Mouse (Mus musculus) midbrain, embryonic 15.5 days (tissue): Measurements from ENCODE around the gene Tgfa. TPM values are rescaled to one million over a fixed set of nuclear protein-coding genes. Genes with fewer than 3 reads are reported as not detected.

Experiments used
- ATAC-seq: fragments of 200-750 bp; cut with Nextera tagmentation; replicated peaks from 2 replicates; pipeline ENCODE4 v1.8.0; 2017; ENCODE audit warnings: moderate TSS enrichment
- H3K27ac ChIP-seq: fragments of 300-500 bp; sonication (generic); 2 replicates; pipeline ENCODE4 v1.5.1; 2015; ENCODE audit warnings: mild to moderate bottlenecking, inconsistent platforms
- H3K27me3 ChIP-seq: fragments of 300-500 bp; sonication (generic); replicated peaks from 2 replicates; pipeline ENCODE4 v1.6.1; 2015; ENCODE audit warnings: inconsistent platforms
- H3K36me3 ChIP-seq: fragments of 300-500 bp; sonication (generic); replicated peaks from 2 replicates; pipeline ENCODE4 v1.6.1; 2015; ENCODE audit warnings: inconsistent platforms
- H3K4me1 ChIP-seq: fragments of 300-500 bp; sonication (generic); 2 replicates; pipeline ENCODE4 v1.6.1; 2015; ENCODE audit warnings: inconsistent platforms
- H3K4me2 ChIP-seq: fragments of 300-500 bp; sonication (generic); 2 replicates; pipeline ENCODE4 v1.6.1; 2015; ENCODE audit warnings: inconsistent platforms, mild to moderate bottlenecking, moderate library complexity
- H3K4me3 ChIP-seq: fragments of 300-500 bp; sonication (generic); 2 replicates; pipeline ENCODE4 v1.5.1; 2015; ENCODE audit warnings: mild to moderate bottlenecking, inconsistent platforms
- H3K9ac ChIP-seq: fragments of 300-500 bp; sonication (generic); 2 replicates; pipeline ENCODE4 v1.6.1; 2015; ENCODE audit warnings: mild to moderate bottlenecking, inconsistent platforms
- H3K9me3 ChIP-seq: fragments of 300-500 bp; sonication (generic); 2 replicates; pipeline ENCODE4 v1.6.1; 2016; ENCODE audit warnings: inconsistent platforms
- WGBS: fragments of 180-500 bp; shearing (Covaris S2); methylation state at CpG from one replicate; pipeline ENCODE4 v1.1.7; 2015; ENCODE audit warnings: mixed read lengths; 5-methylcytosine and 5-hydroxymethylcytosine counted together
- polyA plus RNA-seq: library from polyadenylated mRNA; unstranded; fragments of >200 nt; fragmentation: Nextera tagmentation; extraction: Ambion mirVana; gene quantifications from 2 replicates; pipeline ENCODE4 v1.2.1, GENCODE M21; 2015

Gene Tgfa
- polyA plus RNA-seq, 1 experiment from 2014 or later = 13.2 TPM

- Histone ChIP-seq H3K27me3 (no peaks in the 10 kb centered on the region), H3K4me2 (no peak overlapping the region), H3K9me3 (no peaks in the 10 kb centered on the region), H3K36me3 (no peaks in the 10 kb centered on the region), H3K27ac (no peak overlapping the region), H3K9ac (no peak overlapping the region), H3K4me3 (no peak overlapping the region), H3K4me1 (no peaks in the 10 kb centered on the region)
- WGBS = 74% methylated on average over 5 of the region's 5 CpGs
- no peak for ATAC-seq
These were observed 27.2 kb upstream of the Tgfa start for GRCm38 (mm10) chr6:86167851-86168250.

GRCm38 (mm10) chr6:86169166-86169565 lies 25.9 kb upstream of the Tgfa start:
- ATAC-seq = no peak
- H3K36me3 ChIP-seq = no peaks in the 10 kb centered on the region
- H3K9ac ChIP-seq = no peak overlapping the region
- H3K27ac ChIP-seq = no peak overlapping the region
- H3K4me2 ChIP-seq = no peak overlapping the region
- no peak overlapping the region for H3K4me3 ChIP-seq
- 69% methylated on average over 4 of the region's 4 CpGs for WGBS
- no peaks in the 10 kb centered on the region for H3K27me3 ChIP-seq
- no peaks in the 10 kb centered on the region for H3K4me1 ChIP-seq
- H3K9me3 ChIP-seq = no peaks in the 10 kb centered on the region

- Histone ChIP-seq H3K9ac (no peak overlapping the region), H3K36me3 (no peaks in the 10 kb centered on the region), H3K4me3 (no peak overlapping the region), H3K27ac (no peak overlapping the region), H3K27me3 (no peaks in the 10 kb centered on the region), H3K9me3 (no peaks in the 10 kb centered on the region), H3K4me2 (no peak overlapping the region), H3K4me1 (no peaks in the 10 kb centered on the region)
- 82% methylated on average over 5 of the region's 5 CpGs for WGBS
- no peak for ATAC-seq
These were observed 18.8 kb upstream of the Tgfa start for GRCm38 (mm10) chr6:86176236-86176635.

GRCm38 (mm10) chr6:86176721-86177120 lies 18.3 kb upstream of the Tgfa start:
- Histone ChIP-seq H3K36me3 (no peaks in the 10 kb centered on the region), H3K9ac (no peak overlapping the region), H3K9me3 (no peaks in the 10 kb centered on the region), H3K27me3 (no peaks in the 10 kb centered on the region), H3K4me3 (no peak overlapping the region), H3K27ac (no peak overlapping the region), H3K4me2 (no peak overlapping the region), H3K4me1 (no peaks in the 10 kb centered on the region)
- 80% methylated on average over 6 of the region's 6 CpGs for WGBS
- ATAC-seq = no peak

GRCm38 (mm10) chr6:86177331-86177982 lies 17.6 kb upstream of the Tgfa start:
- no peaks in the 10 kb centered on the region for H3K36me3 ChIP-seq
- WGBS = 95% methylated on average over 9 of the region's 9 CpGs
- ATAC-seq = no peak
- no peaks in the 10 kb centered on the region for H3K9me3 ChIP-seq
- H3K4me2 ChIP-seq = no peak overlapping the region
- H3K27me3 ChIP-seq = no peaks in the 10 kb centered on the region
- no peak overlapping the region for H3K9ac ChIP-seq
- H3K4me3 ChIP-seq = no peak overlapping the region
- no peaks in the 10 kb centered on the region for H3K4me1 ChIP-seq
- H3K27ac ChIP-seq = no peak overlapping the region

- Histone ChIP-seq H3K27me3 (no peaks in the 10 kb centered on the region), H3K4me1 (no peaks in the 10 kb centered on the region), H3K36me3 (no peaks in the 10 kb centered on the region), H3K9me3 (no peaks in the 10 kb centered on the region), H3K9ac (no peak overlapping the region), H3K4me3 (no peak overlapping the region), H3K4me2 (no peak overlapping the region), H3K27ac (no peak overlapping the region)
- ATAC-seq = no peak
- WGBS = 65% methylated on average over 2 of the region's 2 CpGs
These were observed 14.4 kb upstream of the Tgfa start for GRCm38 (mm10) chr6:86180617-86181016.

GRCm38 (mm10) chr6:86182016-86182415 lies 13.0 kb upstream of the Tgfa start:
- H3K9ac ChIP-seq = no peak overlapping the region
- no peaks in the 10 kb centered on the region for H3K9me3 ChIP-seq
- no peak overlapping the region for H3K4me3 ChIP-seq
- H3K4me1 ChIP-seq = no peaks in the 10 kb centered on the region
- no peak overlapping the region for H3K4me2 ChIP-seq
- H3K27me3 ChIP-seq = no peaks in the 10 kb centered on the region
- H3K27ac ChIP-seq = no peak overlapping the region
- 51% methylated on average over 9 of the region's 9 CpGs for WGBS
- ATAC-seq = no peak
- no peaks in the 10 kb centered on the region for H3K36me3 ChIP-seq

- Histone ChIP-seq H3K4me2 (no peak overlapping the region), H3K27ac (no peak overlapping the region), H3K9ac (no peak overlapping the region), H3K27me3 (no peaks in the 10 kb centered on the region), H3K4me1 (no peaks in the 10 kb centered on the region), H3K9me3 (no peaks in the 10 kb centered on the region), H3K4me3 (no peak overlapping the region), H3K36me3 (no peaks in the 10 kb centered on the region)
- ATAC-seq = no peak
- WGBS = 82% methylated on average over 5 of the region's 5 CpGs
These were observed 12.4 kb upstream of the Tgfa start for GRCm38 (mm10) chr6:86182626-86183025.

GRCm38 (mm10) chr6:86186106-86186955 lies 8.7 kb upstream of the Tgfa start:
- no peak overlapping the region for H3K4me3 ChIP-seq
- H3K27ac ChIP-seq = no peak overlapping the region
- no peak overlapping the region for H3K9ac ChIP-seq
- ATAC-seq = no peak
- H3K9me3 ChIP-seq = no peaks in the 10 kb centered on the region
- H3K4me2 ChIP-seq = no peak overlapping the region
- H3K4me1 ChIP-seq = no peaks in the 10 kb centered on the region
- H3K36me3 ChIP-seq = no peaks in the 10 kb centered on the region
- H3K27me3 ChIP-seq = no peaks in the 10 kb centered on the region
- WGBS = 36% methylated on average over 14 of the region's 14 CpGs

- no peaks in the 10 kb centered on the region for H3K9me3 ChIP-seq
- 84% methylated on average over 11 of the region's 11 CpGs for WGBS
- H3K4me1 ChIP-seq = no peaks in the 10 kb centered on the region
- ATAC-seq = no peak
- no peak overlapping the region for H3K4me3 ChIP-seq
- H3K36me3 ChIP-seq = no peaks in the 10 kb centered on the region
- no peak overlapping the region for H3K27ac ChIP-seq
- H3K4me2 ChIP-seq = no peak overlapping the region
- H3K27me3 ChIP-seq = peaks cover 1% of the 10 kb centered on the region; the same call in 1 of the 2 replicates
- no peak overlapping the region for H3K9ac ChIP-seq
These were observed 6.1 kb upstream of the Tgfa start for GRCm38 (mm10) chr6:86188741-86189480.

GRCm38 (mm10) chr6:86190622-86191021 lies 4.4 kb upstream of the Tgfa start:
- 88% methylated on average over 3 of the region's 3 CpGs for WGBS
- no peak overlapping the region for H3K4me3 ChIP-seq
- peaks cover 7% of the 10 kb centered on the region; the same call in 1 of the 2 replicates for H3K27me3 ChIP-seq
- H3K4me1 ChIP-seq = peaks cover 8% of the 10 kb centered on the region
- H3K9me3 ChIP-seq = no peaks in the 10 kb centered on the region
- no peak overlapping the region for H3K4me2 ChIP-seq
- no peak overlapping the region for H3K27ac ChIP-seq
- no peak for ATAC-seq
- H3K9ac ChIP-seq = no peak overlapping the region
- H3K36me3 ChIP-seq = no peaks in the 10 kb centered on the region

GRCm38 (mm10) chr6:86192978-86193377 lies 2.0 kb upstream of the Tgfa start:
- 75% methylated on average over 3 of the region's 3 CpGs for WGBS
- H3K4me1 ChIP-seq = peaks cover 28% of the 10 kb centered on the region
- H3K9me3 ChIP-seq = no peaks in the 10 kb centered on the region
- H3K27ac ChIP-seq = no peak overlapping the region
- H3K9ac ChIP-seq = no peak overlapping the region
- H3K4me3 ChIP-seq = no peak overlapping the region
- ATAC-seq = no peak
- H3K27me3 ChIP-seq = peaks cover 14% of the 10 kb centered on the region
- H3K4me2 ChIP-seq = no peak overlapping the region
- H3K36me3 ChIP-seq = no peaks in the 10 kb centered on the region
